Mouse (Mus musculus) thymus, postnatal 25 days (tissue): ENCODE measurements around the gene Vamp4.

Experiments used
- DNase-seq: peaks from one replicate; pipeline ENCODE4 v3.0.0; 2022

Vamp4 gene

DNA sequence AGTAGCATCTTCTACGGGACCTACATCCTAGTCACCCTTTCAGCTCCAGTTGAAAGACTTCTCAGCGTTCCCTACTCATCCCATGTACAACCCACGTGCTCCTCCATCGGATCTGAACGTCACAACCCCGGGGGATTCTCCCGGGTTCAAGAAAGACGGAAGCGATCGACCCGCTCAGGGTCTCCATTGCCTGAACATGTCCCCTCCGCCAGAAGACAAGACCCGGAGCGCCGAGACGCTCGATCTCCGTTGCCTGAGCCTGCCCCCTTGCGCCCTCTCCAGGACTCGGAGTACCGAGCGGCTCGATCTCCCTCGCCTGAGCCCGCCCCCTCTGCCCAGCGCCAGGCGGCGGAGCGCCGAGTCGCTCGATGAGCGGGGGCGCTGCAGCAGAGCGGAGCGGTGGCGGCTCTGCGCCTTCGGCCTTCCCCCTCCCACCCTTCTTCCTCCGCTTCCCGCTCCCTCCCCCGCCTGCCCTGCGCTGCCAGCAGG lies at the start of gene Vamp4:
Vamp4 (plus strand) TSS at position 256 of the 489 bp plus-strand sequence.
- peak; percentile 96 for DNase-seq

DNA sequence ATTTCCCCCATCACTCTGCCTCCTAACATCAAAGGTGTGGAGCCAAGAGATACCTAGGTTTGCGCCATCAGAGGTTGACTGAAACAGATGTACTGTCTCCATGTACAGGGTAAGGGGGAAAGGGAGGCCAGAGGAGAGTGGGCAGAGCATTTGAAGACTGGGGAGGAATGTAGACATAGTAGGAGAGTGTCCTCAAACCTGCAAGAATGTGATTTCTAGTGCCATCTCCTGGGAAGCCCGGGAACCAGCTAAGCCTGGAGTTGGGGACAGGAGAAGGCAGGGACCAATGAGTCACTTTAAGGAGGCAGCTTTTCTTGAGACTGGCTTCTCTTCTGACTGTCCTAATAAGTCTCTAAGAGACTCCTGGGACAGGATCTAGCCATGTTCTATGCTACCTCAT lies 40.7 kb upstream of the Vamp4 start:
- no peak for DNase-seq

DNA sequence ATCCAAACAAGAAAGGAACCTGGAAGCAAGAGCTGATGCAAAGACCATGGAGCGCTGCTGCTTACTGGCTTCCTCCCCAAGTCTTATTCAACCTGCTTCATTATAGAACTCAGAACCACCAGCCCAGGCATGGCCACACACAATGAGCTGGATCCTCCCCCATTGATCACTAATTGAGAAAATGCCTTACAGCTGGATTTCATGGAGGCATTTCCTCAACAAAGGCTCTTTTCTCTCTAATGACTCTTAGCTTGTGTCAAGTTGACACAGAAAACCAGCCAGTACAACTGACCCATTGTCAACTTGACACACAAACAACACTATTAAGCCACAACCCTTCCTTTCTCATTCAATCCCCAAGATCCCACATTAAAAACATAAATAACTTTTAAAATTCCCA lies 39.6 kb upstream of the Vamp4 start:
- no peak for DNase-seq

DNA sequence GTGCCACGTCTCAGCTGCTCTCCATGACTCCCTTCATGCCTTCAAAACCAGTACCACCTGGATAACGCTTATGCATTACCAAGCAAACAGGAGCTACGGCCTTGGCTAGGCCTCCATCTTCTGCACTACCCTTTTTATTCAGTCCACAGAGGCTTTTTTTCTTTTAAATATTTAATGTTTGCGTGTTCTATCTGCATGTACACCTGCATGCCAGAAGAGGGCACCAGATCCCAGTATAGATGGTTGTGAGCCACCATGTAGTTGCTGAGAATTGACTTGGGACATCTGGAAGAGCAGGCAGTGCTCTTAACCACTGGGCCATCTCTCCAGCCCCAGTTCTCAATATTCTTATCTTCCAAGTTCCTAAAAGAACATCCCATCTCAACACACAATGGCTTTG lies 38.7 kb upstream of the Vamp4 start:
- no peak for DNase-seq

DNA sequence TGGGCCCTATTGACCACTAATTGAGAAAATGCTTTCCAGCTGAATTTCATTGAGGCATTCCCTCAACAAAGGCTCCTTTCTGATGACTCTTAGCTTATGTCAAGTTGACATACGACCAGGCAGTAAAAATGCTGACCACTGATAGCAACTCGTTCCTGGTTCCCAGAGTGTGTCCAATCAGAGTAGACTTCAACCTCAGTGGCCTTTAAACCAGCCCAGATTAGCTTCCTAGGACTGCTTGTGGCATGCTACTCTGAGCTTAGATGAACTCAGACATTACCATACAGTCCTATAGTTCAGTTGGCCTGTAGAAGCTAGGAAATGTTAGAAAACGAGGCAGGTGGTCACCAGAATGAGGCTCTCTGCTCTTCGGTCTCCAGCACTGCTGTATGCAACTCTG lies 38.0 kb upstream of the Vamp4 start:
- no peak for DNase-seq

DNA sequence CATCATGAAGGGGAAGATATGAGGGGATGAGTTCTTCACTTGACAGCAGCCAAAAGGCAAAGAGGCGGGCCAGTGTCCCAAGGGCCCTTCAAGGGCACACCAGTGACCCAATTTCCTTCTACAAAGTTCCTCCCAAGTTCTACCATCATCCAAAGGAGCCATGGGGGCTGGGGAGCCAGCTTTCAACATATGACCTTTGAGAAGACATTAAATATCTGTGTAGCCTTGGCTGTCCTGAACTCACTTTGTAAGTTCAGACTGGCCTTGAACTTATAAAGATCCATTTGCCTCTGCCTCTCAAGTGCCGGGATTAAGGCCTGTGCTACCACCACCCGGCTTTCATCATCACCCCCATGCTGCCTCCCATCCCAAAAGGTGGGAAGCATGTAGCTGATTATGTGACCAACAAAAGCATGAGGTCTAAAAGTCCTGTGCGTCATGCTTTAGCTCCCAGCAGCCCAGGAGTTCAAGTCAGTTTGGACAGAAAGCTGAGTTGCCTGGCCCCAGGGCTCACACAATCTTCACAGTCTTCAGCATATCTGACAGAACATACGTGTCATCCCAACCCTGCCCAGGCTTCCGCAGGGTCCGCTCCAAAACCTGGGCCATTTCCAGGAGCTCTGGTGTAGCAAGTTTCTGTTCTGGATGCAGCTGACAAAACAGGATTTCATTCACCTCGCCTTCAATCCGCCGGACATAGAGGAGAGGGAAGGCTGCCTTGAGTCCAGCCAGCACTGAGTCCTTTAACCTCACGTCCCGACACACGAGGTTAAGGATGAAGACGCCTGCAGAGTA lies 36.4 kb upstream of the Vamp4 start:
- DNase-seq: no peak

DNA sequence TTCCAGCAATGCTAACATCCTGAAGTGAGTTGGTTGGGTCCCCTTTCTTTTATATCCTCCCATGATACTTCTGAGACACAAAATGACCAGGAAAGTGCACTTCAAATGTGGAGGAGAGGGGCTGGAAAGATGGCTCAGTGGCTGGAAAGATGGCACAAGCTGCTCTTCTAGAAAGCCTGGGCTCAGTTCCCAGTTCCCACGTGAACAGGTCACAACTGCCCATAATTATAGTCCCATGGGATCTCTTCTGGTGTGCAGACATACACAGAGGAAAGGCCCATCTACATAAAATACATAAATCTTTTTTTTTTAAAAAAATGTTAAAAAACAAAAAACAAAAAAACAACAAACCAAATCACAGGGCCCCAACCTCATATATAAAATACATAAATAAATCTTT lies 27.1 kb upstream of the Vamp4 start:
- no peak for DNase-seq

DNA sequence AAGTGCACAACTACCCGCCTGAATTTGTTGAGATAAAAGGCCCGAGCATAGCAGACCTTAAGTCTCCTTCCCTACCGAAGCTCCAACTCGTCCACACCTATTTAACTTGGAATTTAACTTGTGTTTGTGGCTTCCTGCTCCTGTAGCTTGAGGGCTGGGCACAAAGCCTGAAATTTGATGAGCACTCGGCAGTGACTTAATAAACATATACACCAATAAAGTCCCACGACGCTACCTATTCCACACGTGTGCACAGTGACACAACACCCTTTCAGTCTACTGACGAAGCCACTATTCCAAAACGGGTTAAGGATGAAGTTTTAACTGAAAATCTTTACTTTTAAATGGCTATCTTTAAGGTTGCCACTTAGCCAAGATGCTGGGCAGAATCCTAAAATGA lies 22.7 kb upstream of the Vamp4 start:
- DNase-seq: no peak

DNA sequence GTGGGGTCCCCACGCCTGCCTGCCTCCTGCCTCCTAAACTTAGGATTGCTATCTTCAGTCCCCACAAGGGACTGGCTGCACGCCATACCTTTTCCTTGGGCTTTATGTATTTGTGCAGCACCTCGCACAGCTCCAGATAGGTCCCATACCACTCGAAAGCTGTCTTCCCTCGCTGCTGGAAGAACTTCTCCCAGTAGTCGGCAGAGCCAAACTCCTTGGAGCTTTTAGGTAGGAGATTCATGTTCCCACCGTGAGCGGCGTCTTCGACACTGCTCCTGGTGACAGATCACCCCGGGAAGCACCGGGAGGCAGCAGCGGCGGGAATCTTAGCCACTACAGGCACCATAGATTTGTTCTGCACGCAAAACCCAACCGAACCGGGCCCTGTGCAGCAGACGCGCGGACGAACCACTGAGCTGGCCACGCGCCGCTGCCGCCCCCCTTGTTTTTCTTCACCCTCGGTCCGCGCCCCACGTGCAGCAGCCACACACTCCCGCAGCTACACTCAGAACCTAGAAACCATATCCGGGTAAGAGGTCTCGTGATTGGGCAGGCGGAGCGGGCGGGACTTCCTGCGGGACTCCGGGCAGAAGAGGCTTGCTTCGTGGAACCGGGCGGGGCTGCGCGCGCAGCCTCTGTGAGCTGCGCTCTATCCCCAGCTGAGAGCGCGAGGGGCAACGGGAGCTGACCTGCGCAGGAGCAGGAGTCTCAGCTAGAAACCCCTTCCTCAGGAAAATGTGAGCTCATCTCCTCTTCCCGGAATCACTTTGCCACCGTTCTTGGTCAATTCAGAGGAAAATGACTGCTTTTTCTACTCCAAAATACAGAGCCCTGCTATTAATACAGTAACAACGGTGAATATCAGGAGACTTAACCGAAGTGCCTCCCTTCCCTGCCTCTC lies 22.0 kb upstream of the Vamp4 start, which contains the start of gene Mettl13:
Mettl13 (minus strand) TSS at position 536 of the 901 bp plus-strand sequence.
- peak; percentile 85 for DNase-seq

DNA sequence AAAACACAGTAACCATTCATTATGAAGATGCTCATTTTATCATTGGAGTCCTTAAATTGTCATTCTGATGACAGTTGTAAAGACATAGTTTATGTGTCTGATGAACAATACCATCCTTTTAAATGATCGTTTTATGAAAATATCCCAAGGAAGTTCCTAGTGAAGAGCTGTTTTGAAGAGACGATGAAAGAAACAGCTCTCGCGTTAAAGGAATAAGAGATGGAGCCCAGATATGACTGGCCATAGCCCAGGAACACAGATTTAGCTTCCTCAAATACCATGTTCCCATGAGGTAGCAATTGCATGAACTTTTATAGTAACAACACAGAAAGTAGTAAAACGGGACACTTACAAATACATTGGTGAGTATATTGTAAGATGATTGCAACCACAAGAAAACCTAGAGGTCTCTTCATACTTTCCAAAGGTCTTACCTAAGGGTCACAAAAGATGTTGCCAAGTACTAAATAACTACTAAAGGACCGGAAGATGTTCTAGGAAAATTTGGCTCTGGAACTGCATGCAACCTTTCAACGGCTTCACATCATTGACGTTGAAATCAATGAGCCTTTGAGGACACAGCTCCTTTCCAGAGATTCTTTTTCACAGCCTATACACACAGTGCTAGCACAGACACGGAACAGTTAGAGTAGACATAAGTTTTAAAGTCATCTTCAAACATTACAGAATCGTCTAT lies 21.2 kb upstream of the Vamp4 start:
- DNase-seq: no peak

DNA sequence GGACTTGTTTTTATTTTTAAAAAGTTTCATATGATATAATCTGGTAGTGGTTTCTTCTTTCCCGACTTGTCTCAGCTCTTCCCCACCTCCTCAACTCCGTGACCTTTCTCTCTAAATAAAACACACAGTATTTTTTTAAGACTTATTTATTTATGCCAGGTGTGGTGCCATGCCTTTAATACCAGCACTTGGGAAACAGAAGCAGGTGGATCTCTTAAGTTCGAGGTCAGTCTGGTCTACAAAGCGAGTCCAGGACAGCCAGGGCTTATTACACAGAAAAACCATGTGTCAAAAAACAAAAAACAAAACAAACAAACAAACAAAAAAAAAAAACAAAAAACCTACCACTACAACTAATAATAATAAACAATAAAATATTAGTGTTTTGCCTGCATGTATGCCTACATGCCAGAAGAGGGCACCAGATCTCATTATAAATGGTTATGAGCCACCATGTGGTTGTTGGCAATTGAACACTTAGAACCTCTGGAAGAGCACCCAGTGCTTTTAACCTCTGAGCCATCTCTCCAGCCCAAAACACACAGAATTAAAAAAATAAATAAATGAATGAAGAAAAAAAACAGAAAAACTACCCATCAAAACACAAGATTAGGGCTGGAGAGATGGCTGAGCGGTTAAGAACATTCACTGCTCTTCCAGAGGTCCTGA lies 20.6 kb upstream of the Vamp4 start:
- DNase-seq: no peak

DNA sequence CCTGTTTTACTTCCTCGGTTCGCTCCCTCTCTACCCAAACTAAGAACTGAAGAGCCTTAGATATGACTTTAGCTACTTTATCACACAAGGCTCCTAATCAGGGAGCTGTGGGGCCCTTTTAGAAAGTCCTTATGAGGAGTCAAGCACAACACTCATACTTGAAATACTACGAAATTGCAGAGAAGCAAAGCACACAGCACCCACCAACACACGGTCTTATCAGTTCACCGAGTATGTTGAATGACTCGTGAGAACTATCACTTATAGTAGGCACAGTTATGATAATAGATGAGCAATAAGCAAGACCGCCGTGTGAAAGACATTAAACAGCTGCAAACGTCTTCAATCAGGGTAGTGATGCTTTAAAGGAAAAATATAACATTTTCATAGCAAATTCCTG lies 17.4 kb upstream of the Vamp4 start:
- no peak for DNase-seq

DNA sequence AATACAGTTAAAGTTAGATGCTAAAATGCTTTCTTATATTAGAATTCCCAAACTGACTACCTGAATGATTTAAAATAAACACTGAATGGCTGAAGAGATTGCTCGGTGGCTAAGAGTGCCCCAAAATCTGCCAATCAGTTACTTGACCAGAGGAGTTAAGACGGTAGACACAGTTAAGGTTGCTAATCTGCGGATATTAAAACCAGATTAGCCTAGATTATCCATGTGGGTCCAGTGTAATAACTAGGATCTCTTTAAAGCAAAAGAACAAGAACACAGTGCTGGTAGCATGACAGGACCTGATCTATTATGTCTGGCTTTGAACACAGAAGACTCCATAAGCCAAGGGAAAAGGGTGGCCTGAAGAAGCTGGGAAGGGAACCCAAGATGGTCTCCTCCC lies 16.1 kb upstream of the Vamp4 start:
- no peak for DNase-seq

DNA sequence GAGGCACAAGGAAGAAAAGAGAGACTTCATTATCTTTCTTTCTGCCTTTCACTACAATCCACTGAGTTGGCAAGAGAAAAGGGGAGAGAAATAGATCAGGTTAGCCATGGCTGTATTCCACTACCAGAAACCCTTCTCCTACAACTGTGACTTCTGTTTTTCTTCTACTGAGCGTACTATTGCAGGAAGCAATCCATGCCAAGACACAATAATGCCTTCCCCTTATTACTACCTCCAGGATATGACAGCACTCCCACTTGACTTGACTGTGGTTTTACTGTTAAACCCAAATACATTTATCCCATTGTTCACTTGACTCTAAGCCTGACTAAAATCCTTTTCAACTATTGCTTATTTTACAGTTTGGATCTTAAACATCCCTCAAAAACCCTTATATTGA lies 7.1 kb upstream of the Vamp4 start:
- no peak for DNase-seq

DNA sequence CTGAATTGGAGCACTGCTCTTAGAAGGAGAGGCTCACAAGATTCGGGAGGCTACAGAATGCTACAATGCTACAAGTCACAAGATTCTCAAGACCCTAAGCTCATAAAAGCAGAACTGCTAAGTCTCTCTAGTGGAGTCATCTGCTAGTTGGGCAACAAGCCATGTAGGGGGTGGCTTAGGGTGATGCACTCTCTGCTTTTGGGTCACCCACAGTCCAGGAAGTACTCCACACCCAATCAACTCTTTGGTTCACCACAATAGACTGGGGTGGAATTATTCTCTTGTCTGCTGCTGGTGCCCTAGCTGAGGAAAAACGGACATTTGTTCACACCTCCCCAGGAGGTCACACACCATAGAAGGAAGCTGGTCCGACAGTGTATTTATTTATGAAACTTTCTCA lies 5.3 kb upstream of the Vamp4 start:
- no peak for DNase-seq

DNA sequence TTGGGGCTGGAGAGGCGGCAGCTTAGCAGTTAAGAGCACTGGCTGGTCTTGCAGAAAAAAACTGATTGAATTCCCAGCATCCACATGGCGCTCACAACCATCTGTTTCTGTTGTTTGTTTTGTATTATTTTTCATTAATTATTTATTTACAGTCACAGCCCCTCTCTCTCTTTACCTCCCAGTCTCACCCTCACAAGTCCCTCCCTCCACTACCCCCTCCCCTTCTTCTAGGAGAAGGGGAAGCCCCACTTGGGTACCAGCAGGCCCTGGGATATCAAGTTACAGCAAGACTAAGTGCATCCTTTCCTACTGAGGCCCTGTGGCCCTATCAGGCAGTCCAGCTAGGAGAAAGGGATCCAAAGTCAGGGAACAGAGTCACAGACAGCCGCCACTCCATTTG lies 3.0 kb upstream of the Vamp4 start:
- DNase-seq: no peak

DNA sequence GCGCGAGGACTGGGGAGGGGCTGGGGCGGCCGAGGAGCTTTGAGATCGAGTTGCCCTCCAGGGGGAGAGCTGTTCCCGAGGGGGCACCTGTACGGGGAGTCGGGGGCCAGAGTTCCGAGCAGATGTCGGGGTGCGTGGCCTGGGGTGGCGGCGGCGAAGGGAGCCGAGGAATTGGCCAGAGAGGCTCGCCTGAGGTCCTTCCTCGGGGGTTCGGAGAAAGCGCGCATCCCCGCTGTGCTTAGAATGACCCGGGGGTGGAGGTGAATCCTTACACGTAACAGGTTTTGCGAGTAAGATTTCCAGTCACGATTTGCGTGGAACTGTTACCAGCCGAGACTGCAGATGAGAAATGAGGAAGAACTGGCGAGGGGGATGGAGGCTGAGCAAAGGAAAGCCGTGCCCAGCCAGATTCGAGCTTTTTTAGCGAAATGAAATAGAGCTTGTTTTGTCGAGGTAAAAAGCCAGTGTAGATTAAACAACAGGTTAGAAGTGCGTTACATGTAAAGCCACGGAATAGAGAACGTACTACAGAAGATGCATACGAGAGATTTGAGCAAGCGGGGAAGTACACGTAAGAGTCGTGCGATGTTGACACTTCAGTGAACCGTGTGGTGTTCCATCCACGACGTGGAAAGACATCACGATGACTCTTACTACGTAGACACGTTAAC lies 751 bp downstream of the Vamp4 start:
- no peak for DNase-seq

DNA sequence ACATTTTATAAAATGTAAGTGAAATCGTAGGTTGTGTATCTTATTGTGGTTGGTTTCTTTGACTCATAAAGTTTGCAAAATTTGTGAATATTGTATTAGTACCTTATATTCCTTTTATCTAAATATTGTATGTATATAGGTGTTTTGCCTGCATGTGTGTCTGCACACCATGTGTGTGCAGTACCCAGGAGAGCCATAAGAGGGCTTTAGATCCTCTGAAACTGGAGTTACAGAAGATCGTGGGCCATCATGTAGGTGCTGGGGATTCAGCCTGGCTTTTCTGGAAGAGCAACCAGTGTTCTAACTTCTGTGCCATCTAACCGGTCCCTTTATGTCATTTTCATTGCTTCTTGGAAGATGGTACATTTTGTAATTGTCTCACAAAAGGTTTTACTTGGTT lies 4.8 kb downstream of the Vamp4 start:
- no peak for DNase-seq

DNA sequence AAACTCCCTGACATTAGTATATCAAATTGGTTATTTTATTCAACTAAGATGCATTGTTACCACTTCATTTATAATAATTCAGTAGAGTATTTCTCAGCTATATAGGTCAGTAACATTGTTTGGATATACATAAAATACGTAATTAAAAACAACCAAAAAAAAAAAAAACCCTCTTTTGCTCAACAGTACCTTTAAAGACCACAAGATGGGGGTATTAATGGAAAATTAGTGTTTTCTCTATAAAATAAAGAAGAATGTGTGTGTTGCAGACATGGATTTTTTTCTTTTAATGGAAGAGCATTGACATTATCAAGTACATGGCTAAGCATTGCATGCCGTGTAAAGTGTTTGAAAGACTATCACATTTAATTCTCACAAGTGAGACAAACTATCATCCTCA lies 12.6 kb downstream of the Vamp4 start:
- DNase-seq: no peak

DNA sequence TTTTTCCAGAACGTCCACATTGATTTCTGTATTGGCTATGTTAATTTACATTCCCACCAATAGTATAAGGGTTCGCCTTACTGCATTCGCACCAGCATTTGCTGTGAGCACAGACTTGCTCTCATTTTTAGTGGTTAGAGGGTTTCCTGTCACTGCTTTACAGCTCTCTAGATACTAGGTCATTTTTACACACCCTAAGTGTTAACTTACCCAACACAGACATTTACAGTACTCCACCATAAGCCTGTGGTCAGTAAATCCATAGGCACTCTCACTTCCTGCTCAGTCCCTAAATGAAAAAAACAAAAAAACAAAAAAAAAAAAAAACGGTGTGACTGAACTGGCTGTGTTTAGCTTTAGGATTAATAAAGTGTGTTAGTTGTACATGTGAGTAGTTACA lies 16.0 kb downstream of the Vamp4 start:
- DNase-seq: no peak

DNA sequence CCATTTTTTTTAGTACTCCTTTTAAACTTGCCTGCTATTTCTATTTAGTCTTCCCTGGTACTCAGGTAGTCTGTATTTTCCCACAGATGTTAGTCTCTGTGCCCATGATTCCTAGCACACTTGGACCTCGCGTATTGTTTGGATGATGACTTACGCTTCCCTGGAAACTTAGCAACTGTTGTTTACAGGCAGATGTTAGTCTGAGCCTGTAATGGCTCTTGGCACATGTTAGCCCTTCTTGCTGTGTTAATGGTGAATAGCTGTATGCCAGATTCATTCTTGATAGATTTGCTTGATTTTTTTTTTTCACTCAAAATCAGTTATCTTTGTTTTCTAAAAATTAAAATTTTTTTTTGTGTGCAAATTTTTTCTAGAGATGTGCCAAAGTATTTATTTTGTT lies 18.3 kb downstream of the Vamp4 start:
- DNase-seq: no peak

DNA sequence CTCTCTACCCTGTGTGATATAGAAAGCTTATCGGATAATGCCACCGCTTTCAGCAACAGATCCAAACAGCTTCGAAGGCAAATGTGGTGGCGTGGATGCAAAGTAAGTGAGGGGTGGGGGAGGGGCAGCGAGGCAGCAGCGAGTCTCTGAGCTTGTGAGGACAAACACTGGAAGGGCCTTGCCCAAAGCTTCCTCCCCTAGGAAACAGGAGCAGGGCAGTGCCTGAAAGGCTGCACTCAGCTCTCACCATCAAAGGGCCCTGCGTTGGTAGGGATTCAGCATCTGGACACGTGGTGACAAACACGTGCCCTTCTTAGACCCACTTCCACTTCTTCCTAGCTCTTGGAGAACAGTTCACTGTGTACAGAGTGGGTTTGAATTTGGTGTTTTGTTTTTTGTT lies 19.1 kb downstream of the Vamp4 start:
- DNase-seq: no peak
